Mouse (Mus musculus) retina, adult 2 months (tissue): ENCODE measurements around the gene Ptgds.
A peak's percentile ranks its signal among the peaks of the same experiment; 100 is the strongest.

Source experiments
- DNase-seq: peaks from one replicate; pipeline ENCODE4 v3.0.0-alpha.2; 2012; ENCODE audit warnings: low read depth, low spot score

Gene Ptgds

GRCm38 (mm10) chr2:25450853-25451647 is 18.8 kb downstream of the Ptgds start:
- DNase-seq: no peak

- no peak for DNase-seq
These were observed 27.2 kb downstream of the Ptgds start for GRCm38 (mm10) chr2:25442682-25443081.

GRCm38 (mm10) chr2:25441067-25441466 is 28.8 kb downstream of the Ptgds start:
- no peak for DNase-seq

GRCm38 (mm10) chr2:25436286-25436820 is 33.5 kb downstream of the Ptgds start:
- DNase-seq: no peak

GRCm38 (mm10) chr2:25434292-25434691 is 35.6 kb downstream of the Ptgds start:
- DNase-seq: no peak

GRCm38 (mm10) chr2:25433101-25433500 is 36.7 kb downstream of the Ptgds start:
- no peak for DNase-seq

GRCm38 (mm10) chr2:25432326-25433098 is 37.3 kb downstream of the Ptgds start:
- DNase-seq: no peak

- no peak for DNase-seq
These were observed 38.5 kb downstream of the Ptgds start for GRCm38 (mm10) chr2:25431308-25431855.

GRCm38 (mm10) chr2:25430395-25431233 is 39.2 kb downstream of the Ptgds start:
- DNase-seq: no peak

GRCm38 (mm10) chr2:25429435-25430180 is 40.2 kb downstream of the Ptgds start:
- no peak for DNase-seq

GRCm38 (mm10) chr2:25428442-25429236 is 41.2 kb downstream of the Ptgds start, which contains the start of gene Abca2:
Abca2 (plus strand) TSS chr2:25428703.
- DNase-seq: peak; percentile 84

- DNase-seq: no peak
These were observed 42.6 kb downstream of the Ptgds start for GRCm38 (mm10) chr2:25427256-25427655.

GRCm38 (mm10) chr2:25426721-25427191 is 43.1 kb downstream of the Ptgds start:
- peak; percentile 65 for DNase-seq

GRCm38 (mm10) chr2:25425481-25425880 is 44.4 kb downstream of the Ptgds start:
- no peak for DNase-seq

GRCm38 (mm10) chr2:25423626-25424025 is 46.2 kb downstream of the Ptgds start:
- no peak for DNase-seq

- no peak for DNase-seq
These were observed 47.0 kb downstream of the Ptgds start, which contains the start of gene Fut7 for GRCm38 (mm10) chr2:25422587-25423410. Fut7 (plus strand) TSS chr2:25423267.

GRCm38 (mm10) chr2:25421896-25422295 is 48.0 kb downstream of the Ptgds start:
- DNase-seq: no peak

- no peak for DNase-seq
These were observed 52.4 kb downstream of the Ptgds start for GRCm38 (mm10) chr2:25417426-25417825.
